Mouse (Mus musculus) bone marrow macrophage, adult 2 months (primary cell): ENCODE measurements at regions not wholly inside any gene's neighbourhood (a gene's known extent, or its start where the extent isn't known, plus 50 kb on each side); places are given as distances from the start of the nearest gene placed in this dataset.

Experiments
- CTCF ChIP-seq: IDR thresholded peaks from 2 replicates; pipeline ENCODE4 v1.5.1; 2012; ENCODE audit warnings: low read depth, mild to moderate bottlenecking, low read length, moderate library complexity
- POLR2A ChIP-seq: IDR thresholded peaks from 2 replicates; pipeline ENCODE4 v1.6.1; 2012; ENCODE audit warnings: mild to moderate bottlenecking, low read depth, low read length, borderline replicate concordance

DNA sequence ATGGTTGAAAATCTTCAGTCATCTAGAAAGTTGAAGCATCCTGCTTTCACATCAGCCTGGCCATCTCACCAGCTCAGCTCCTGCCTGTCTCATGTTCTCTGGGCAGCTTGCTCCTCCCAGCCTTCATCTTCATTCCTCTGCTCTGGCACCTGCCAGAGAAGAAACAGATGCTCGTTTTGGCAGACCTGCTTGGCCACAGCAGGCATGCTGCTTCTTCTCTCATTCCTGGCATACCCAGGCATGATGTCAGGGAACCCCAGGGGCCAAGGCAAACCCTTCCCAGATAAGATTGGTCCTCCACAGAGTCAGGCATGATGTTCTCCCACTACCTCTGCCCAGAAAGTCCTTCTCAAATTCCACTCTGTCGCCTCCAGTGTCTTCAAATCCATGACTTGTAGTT lies 101.4 kb upstream of the Slc22a22 start:
- TF ChIP-seq CTCF (no peak), POLR2A (no peak)
